In genomic region chr10:85927676-85928445, GRCm38 (mm10) we compare ENCODE assay signal across 8 mouse cellular contexts. TPM values are rescaled to one million over a fixed set of nuclear protein-coding genes. Genes with fewer than 3 reads are reported as not detected.
DNase-seq lines count a peak whose midpoint lies in the region; ATAC-seq and TF ChIP-seq lines count a peak whose summit lies in the region.

Gene Ascl4 (plus strand): TSS chr10:85927681.

- no peaks in the 10 kb centered on the region for H3K36me3 ChIP-seq in heart, embryonic 13.5 days
- no peaks in the 10 kb centered on the region for H3K36me3 ChIP-seq in G1E (replicated peaks)
- no peaks in the 10 kb centered on the region for H3K36me3 ChIP-seq in embryonic facial prominence, embryonic 12.5 days
- H3K36me3 ChIP-seq in liver, embryonic 13.5 days, result no peaks in the 10 kb centered on the region
- no peaks in the 10 kb centered on the region for H3K36me3 ChIP-seq in neural tube, embryonic 13.5 days

- no peak for ATAC-seq in heart, embryonic 13.5 days (ENCODE audit: extremely low read depth, insufficient number of reproducible peaks, low FRiP score, low TSS enrichment)
- no peak for ATAC-seq in G1E (ENCODE audit: extremely low read depth, insufficient number of reproducible peaks, low FRiP score, poor library complexity, severe bottlenecking)
- ATAC-seq in embryonic facial prominence, embryonic 12.5 days (ENCODE audit: insufficient number of reproducible peaks, insufficient read depth, low FRiP score, low TSS enrichment), result no peak
- ATAC-seq in liver, embryonic 13.5 days (ENCODE audit: low read depth), result no peak
- ATAC-seq in neural tube, embryonic 13.5 days (ENCODE audit: low read depth), result no peak; the same call in 1 of the 2 replicates

- peak within 1 kb of the TSS; percentile 70 for H3K9ac ChIP-seq in heart, embryonic 13.5 days
- H3K9ac ChIP-seq in embryonic facial prominence, embryonic 12.5 days, result peak within 1 kb of the TSS; percentile 34
- peak within 1 kb of the TSS; percentile 41; the same call in 1 of the 2 replicates for H3K9ac ChIP-seq in liver, embryonic 13.5 days
- H3K9ac ChIP-seq in neural tube, embryonic 13.5 days, result peak within 1 kb of the TSS; percentile 65

- no peaks in the 10 kb centered on the region for H3K9me3 ChIP-seq in heart, embryonic 13.5 days
- peaks cover 5% of the 10 kb centered on the region for H3K9me3 ChIP-seq in G1E (replicated peaks)
- no peaks in the 10 kb centered on the region for H3K9me3 ChIP-seq in embryonic facial prominence, embryonic 12.5 days
- no peaks in the 10 kb centered on the region for H3K9me3 ChIP-seq in liver, embryonic 13.5 days (replicated peaks)
- no peaks in the 10 kb centered on the region for H3K9me3 ChIP-seq in neural tube, embryonic 13.5 days

- 3% methylated on average over 23 of the region's 23 CpGs for WGBS in heart, embryonic 13.5 days
- 3% methylated on average over 23 of the region's 23 CpGs for WGBS in embryonic facial prominence, embryonic 12.5 days
- WGBS in liver, embryonic 13.5 days (ENCODE audit: insufficient replicate concordance), result 2% methylated on average over 23 of the region's 23 CpGs
- WGBS in neural tube, embryonic 13.5 days, result 2% methylated on average over 23 of the region's 23 CpGs

- peaks cover 22% of the 10 kb centered on the region for H3K4me1 ChIP-seq in heart, embryonic 13.5 days
- peaks cover 14% of the 10 kb centered on the region for H3K4me1 ChIP-seq in G1E (ENCODE audit: insufficient read depth, low read depth, low read length)
- 0 out of 2 replicates have a peak, but pooled peaks cover 7% of the 10 kb centered on the region for H3K4me1 ChIP-seq in embryonic facial prominence, embryonic 12.5 days
- H3K4me1 ChIP-seq in liver, embryonic 13.5 days (replicated peaks), result peaks cover 15% of the 10 kb centered on the region
- peaks cover 19% of the 10 kb centered on the region for H3K4me1 ChIP-seq in neural tube, embryonic 13.5 days (replicated peaks)

- peak within 1 kb of the TSS; percentile 66 for H3K4me3 ChIP-seq in heart, embryonic 13.5 days
- H3K4me3 ChIP-seq in G1E (ENCODE audit: low read depth, low read length), result peak within 1 kb of the TSS; percentile 22; the same call in 1 of the 2 replicates
- peak within 1 kb of the TSS; percentile 52 for H3K4me3 ChIP-seq in embryonic facial prominence, embryonic 12.5 days
- peak within 1 kb of the TSS; percentile 57 for H3K4me3 ChIP-seq in liver, embryonic 13.5 days (replicated peaks)
- H3K4me3 ChIP-seq in neural tube, embryonic 13.5 days, result peak within 1 kb of the TSS; percentile 57

- H3K27me3 ChIP-seq in heart, embryonic 13.5 days (replicated peaks), result peaks cover 59% of the 10 kb centered on the region
- H3K27me3 ChIP-seq in G1E (ENCODE audit: insufficient read depth, low read length), result peaks cover 26% of the 10 kb centered on the region
- H3K27me3 ChIP-seq in embryonic facial prominence, embryonic 12.5 days, result peaks cover 24% of the 10 kb centered on the region
- peaks cover 58% of the 10 kb centered on the region for H3K27me3 ChIP-seq in liver, embryonic 13.5 days
- H3K27me3 ChIP-seq in neural tube, embryonic 13.5 days, result peaks cover 16% of the 10 kb centered on the region

- H3K4me2 ChIP-seq in heart, embryonic 13.5 days, result peak within 1 kb of the TSS; percentile 99
- peak within 1 kb of the TSS; percentile 94 for H3K4me2 ChIP-seq in embryonic facial prominence, embryonic 12.5 days (replicated peaks)
- peak within 1 kb of the TSS; percentile 79 for H3K4me2 ChIP-seq in liver, embryonic 13.5 days
- peak within 1 kb of the TSS; percentile 91 for H3K4me2 ChIP-seq in neural tube, embryonic 13.5 days

- H3K27ac ChIP-seq in heart, embryonic 13.5 days (replicated peaks), result no peak within 1 kb of the TSS
- no peak within 1 kb of the TSS for H3K27ac ChIP-seq in embryonic facial prominence, embryonic 12.5 days
- no peak within 1 kb of the TSS for H3K27ac ChIP-seq in liver, embryonic 13.5 days
- no peak within 1 kb of the TSS for H3K27ac ChIP-seq in neural tube, embryonic 13.5 days (replicated peaks)

- TF ChIP-seq CTCF in G1E (IDR thresholded peaks at IDR 0.05; ENCODE audit: low read depth, low read length), result no peak

- DNase-seq in heart, postnatal 4 days, result no peak
- DNase-seq in G1E (ENCODE audit: low spot score), result no peak
- DNase-seq in induced T-regulatory cell, adult 2 months (ENCODE audit: low read depth), result peak; percentile 68
- DNase-seq in liver, embryonic 13.5 days, result no peak
- no peak for DNase-seq in urinary bladder, postnatal 14 days (ENCODE audit: low spot score)

RNA-seq across cellular contexts. Expression of gene Ascl4, which starts in this region (rescaled TPM):
- polyA plus RNA-seq in heart, embryonic 13.5 days (2015; fragmentation: Nextera tagmentation; extraction: Ambion mirVana), result 0.07 TPM in 1 of 2 replicates, not detected in the other
- not detected for total RNA-seq in heart, postnatal 4 days (2021)
- not detected in 2 replicates for total RNA-seq in G1E (2014; fragmentation: Nextera tagmentation)
- total RNA-seq in G1E (2017), result 0.11 and 0.17 TPM in 2 replicates
- not detected in 2 replicates for polyA plus RNA-seq in G1E (2012)
- polyA plus RNA-seq in embryonic facial prominence, embryonic 12.5 days (2016; fragmentation: Nextera tagmentation; extraction: Ambion mirVana), result 0.83 and 0.94 TPM in 2 replicates
- not detected in 2 replicates for polyA plus RNA-seq in liver, embryonic 13.5 days (2015; fragmentation: Nextera tagmentation; extraction: Ambion mirVana)
- polyA plus RNA-seq in neural tube, embryonic 13.5 days (2015; fragmentation: Nextera tagmentation; extraction: Ambion mirVana), result 0.25 TPM in 1 of 2 replicates, not detected in the other
